Mouse (Mus musculus) forebrain, embryonic 13.5 days (tissue): Measurements from ENCODE around the gene Gm42791. TPM values are rescaled to one million over a fixed set of nuclear protein-coding genes. Genes with fewer than 3 reads are reported as not detected.
A peak's percentile ranks its signal among the peaks of the same experiment; 100 is the strongest.

ENCODE experiments used
- ATAC-seq: fragments of 200-750 bp; cut with Nextera tagmentation; 2 replicates; pipeline ENCODE4 v1.8.0; 2017
- H3K27ac ChIP-seq: fragments of 300-500 bp; sonication (generic); 2 replicates; pipeline ENCODE4 v1.5.1; 2015; ENCODE audit warnings: inconsistent platforms, mild to moderate bottlenecking, moderate library complexity
- H3K27me3 ChIP-seq: fragments of 300-500 bp; sonication (generic); 2 replicates; pipeline ENCODE4 v1.6.1; 2015; ENCODE audit warnings: mild to moderate bottlenecking, inconsistent platforms
- H3K36me3 ChIP-seq: fragments of 300-500 bp; sonication (generic); 2 replicates; pipeline ENCODE4 v1.6.1; 2015; ENCODE audit warnings: mild to moderate bottlenecking, inconsistent platforms; ENCODE audit not compliant: poor library complexity, severe bottlenecking
- H3K4me1 ChIP-seq: fragments of 300-500 bp; sonication (generic); 2 replicates; pipeline ENCODE4 v1.6.1; 2015; ENCODE audit warnings: inconsistent platforms
- H3K4me2 ChIP-seq: fragments of 300-500 bp; sonication (generic); 2 replicates; pipeline ENCODE4 v1.6.1; 2015; ENCODE audit warnings: inconsistent platforms, mild to moderate bottlenecking, moderate library complexity
- H3K4me3 ChIP-seq: fragments of 300-500 bp; sonication (generic); 2 replicates; pipeline ENCODE4 v1.5.1; 2015; ENCODE audit warnings: mild to moderate bottlenecking, inconsistent platforms
- H3K9ac ChIP-seq: fragments of 300-500 bp; sonication (generic); 2 replicates; pipeline ENCODE4 v1.6.1; 2015; ENCODE audit warnings: mild to moderate bottlenecking, inconsistent platforms
- H3K9me3 ChIP-seq: fragments of 300-500 bp; sonication (generic); replicated peaks from 2 replicates; pipeline ENCODE4 v1.6.1; 2016; ENCODE audit warnings: inconsistent platforms
- WGBS: fragments of 180-500 bp; shearing (Covaris S2); methylation state at CpG from one replicate; pipeline ENCODE4 v1.1.7; 2015; 5-methylcytosine and 5-hydroxymethylcytosine counted together
- polyA plus RNA-seq: library from polyadenylated mRNA; unstranded; fragments of >200 nt; fragmentation: Nextera tagmentation; extraction: Ambion mirVana; gene quantifications from 2 replicates; pipeline ENCODE4 v1.2.1, GENCODE M21; 2015

Gene Gm42791
- polyA plus RNA-seq, 1 experiment from 2014 or later = 3.5 TPM

DNA sequence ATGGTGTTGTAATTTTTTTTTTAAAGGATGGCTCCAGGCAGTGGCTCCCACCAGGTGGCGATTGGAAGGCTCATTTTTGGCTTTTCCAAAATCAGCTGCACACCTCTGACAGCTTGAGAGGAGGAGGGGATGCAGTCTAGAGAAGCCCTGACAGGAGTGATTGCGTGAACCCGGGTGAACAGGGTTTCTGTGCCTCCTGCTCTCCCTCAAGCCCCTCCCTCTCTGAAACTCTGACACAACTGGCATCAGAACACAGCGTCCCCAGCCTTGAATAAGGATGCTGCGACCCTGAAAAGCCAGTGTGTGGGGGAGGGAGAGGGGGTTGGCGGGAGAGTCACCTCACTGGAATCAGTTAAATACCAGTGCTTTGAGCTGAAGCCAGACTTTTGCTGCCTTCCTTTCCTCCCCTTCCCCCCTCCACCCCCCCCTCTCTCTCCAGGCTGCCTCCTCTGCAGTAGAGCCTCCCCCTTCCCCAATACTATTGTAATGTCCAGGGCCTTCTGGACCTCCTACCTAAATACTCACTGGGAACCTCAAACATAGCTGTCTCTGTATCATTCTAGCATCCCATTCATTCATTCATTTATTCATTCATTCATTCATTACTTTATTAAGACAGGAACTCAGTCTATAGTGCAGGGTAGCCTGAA lies 21.8 kb downstream of the Gm42791 start:
- Histone ChIP-seq H3K9me3 (no peaks in the 10 kb centered on the region), H3K4me3 (no peak overlapping the region), H3K36me3 (no peaks in the 10 kb centered on the region), H3K27ac (no peak overlapping the region), H3K4me1 (peaks cover 19% of the 10 kb centered on the region), H3K9ac (no peak overlapping the region), H3K27me3 (no peaks in the 10 kb centered on the region), H3K4me2 (no peak overlapping the region)
- peak; percentile 61 for ATAC-seq
- whole genome bisulfite sequencing = 3% methylated on average over 6 of the region's 6 CpGs

DNA sequence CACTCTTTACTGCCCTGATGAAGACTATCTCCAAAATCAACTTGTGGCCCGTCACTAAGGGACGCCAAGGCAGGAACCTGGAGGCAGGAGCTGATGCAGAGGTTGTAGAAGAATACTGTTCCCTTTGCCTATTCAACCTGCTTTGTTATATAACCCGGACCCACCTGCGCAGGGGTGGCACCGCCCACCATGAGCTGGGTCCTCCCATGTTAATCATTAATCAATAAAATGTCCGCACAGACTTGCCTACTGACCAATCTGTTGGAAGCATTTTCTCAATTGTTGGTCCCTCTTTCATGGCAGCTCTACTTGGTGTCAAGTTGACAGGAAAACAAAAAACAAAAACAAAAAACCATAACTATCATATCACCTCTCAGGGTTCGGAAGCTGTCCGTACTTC lies 22.8 kb downstream of the Gm42791 start:
- Histone ChIP-seq H3K4me1 (peaks cover 13% of the 10 kb centered on the region), H3K27ac (no peak overlapping the region), H3K27me3 (no peaks in the 10 kb centered on the region), H3K4me3 (no peak overlapping the region), H3K9ac (no peak overlapping the region), H3K9me3 (no peaks in the 10 kb centered on the region), H3K36me3 (no peaks in the 10 kb centered on the region), H3K4me2 (no peak overlapping the region)
- 88% methylated on average over 8 of the region's 8 CpGs for WGBS
- no peak for ATAC-seq

DNA sequence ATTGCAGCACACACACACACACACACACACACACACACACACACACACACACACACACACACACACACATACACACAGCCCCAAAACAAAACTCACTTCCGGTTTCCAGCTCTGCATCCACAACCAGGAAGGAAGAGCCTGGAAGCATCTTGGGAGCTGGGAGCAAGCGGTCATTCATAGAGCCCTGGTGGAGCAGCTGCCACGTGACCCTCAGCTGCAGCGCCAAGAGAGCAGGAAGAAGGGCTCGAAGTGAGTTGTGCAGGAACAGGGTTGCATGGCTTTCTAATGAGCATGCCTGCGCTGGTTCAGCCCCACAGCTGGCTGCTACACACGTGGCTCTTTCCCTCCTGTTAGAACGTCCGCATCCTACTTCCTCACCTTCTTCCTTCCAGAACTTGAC lies 25.3 kb downstream of the Gm42791 start:
- no peak overlapping the region for H3K9ac ChIP-seq
- H3K9me3 ChIP-seq = no peaks in the 10 kb centered on the region
- no peak for ATAC-seq
- no peaks in the 10 kb centered on the region for H3K27me3 ChIP-seq
- H3K4me1 ChIP-seq = peaks cover 19% of the 10 kb centered on the region
- WGBS = 72% methylated on average over 9 of the region's 9 CpGs
- no peak overlapping the region for H3K4me3 ChIP-seq
- H3K4me2 ChIP-seq = no peak overlapping the region
- no peaks in the 10 kb centered on the region for H3K36me3 ChIP-seq
- H3K27ac ChIP-seq = no peak overlapping the region

DNA sequence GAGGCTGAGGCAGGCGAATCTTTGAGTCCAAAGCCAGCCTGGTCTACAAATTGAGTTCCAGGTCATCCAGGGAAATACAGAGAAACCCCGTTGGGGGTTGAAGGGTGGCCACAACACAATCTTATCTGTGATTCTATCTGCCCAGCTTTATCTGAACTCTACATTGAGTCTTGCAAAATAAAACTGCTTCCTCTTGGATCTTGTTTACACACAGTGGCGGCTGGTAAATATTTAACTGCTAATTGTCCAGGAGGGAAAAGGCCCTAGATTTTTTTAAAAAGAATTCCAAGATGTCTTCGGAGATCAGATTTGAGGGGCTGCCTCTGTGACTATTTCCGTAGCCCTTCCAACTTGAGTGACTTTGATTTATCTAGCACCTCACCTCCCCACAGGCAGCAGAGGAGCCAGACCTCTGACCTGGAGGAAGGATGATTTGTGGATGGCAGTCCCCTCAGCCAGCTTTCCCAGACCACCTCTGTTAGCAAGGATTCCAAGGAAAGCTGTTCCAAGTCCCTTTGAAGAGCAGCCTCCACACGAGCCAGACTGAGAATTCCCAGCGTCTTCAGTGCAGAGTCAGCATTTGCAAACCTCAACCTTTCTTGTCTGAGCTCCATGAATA lies 25.9 kb downstream of the Gm42791 start:
- no peaks in the 10 kb centered on the region for H3K36me3 ChIP-seq
- H3K9ac ChIP-seq = no peak overlapping the region
- no peaks in the 10 kb centered on the region for H3K9me3 ChIP-seq
- no peak overlapping the region for H3K27ac ChIP-seq
- no peak overlapping the region for H3K4me2 ChIP-seq
- H3K4me3 ChIP-seq = no peak overlapping the region
- 78% methylated on average over 7 of the region's 7 CpGs for WGBS
- no peak for ATAC-seq
- H3K4me1 ChIP-seq = peaks cover 19% of the 10 kb centered on the region
- H3K27me3 ChIP-seq = no peaks in the 10 kb centered on the region

DNA sequence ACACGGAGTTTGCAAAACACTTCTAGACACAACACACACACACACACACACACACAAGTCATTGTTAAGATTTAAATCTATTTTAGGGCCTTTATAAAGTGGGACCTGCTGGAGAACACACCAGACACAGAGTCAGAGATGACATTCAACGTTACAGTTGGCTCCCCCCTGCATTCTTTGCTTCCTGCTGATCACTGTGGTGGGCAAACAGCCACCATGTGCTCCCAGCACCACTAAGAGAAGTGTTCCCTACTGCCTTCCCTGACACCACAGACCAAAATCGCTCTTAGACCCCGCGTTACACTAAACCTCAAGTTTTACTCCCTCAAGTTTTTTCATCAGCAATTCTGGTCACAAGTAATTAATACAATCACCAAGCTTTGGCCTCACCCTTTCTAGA lies 26.8 kb downstream of the Gm42791 start:
- WGBS = 72% methylated on average over 5 of the region's 5 CpGs
- Histone ChIP-seq H3K4me1 (peaks cover 11% of the 10 kb centered on the region), H3K27ac (no peak overlapping the region), H3K9ac (no peak overlapping the region), H3K27me3 (no peaks in the 10 kb centered on the region), H3K4me2 (no peak overlapping the region), H3K4me3 (no peak overlapping the region), H3K36me3 (no peaks in the 10 kb centered on the region), H3K9me3 (no peaks in the 10 kb centered on the region)
- no peak for ATAC-seq

DNA sequence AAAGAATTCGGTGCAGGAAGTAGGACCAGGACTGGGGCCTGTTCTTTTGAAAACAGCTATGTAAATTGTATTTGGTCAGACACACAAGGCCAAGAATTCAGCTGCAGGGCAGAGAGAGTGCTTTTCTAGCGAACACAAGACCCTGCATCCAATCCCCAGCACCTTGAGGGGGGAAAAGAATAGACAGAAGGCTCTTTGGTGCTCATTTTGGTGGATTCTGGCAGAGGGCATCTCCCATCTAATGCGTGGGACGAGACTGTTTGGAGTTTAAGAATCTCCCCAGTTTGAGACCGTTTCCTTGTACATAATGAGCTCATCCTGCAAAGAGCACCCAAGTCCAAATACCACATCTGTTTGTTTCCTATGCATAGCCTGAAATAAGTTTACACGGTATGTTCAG lies 28.6 kb downstream of the Gm42791 start:
- Histone ChIP-seq H3K4me2 (no peak overlapping the region), H3K9me3 (no peaks in the 10 kb centered on the region), H3K9ac (no peak overlapping the region)

DNA sequence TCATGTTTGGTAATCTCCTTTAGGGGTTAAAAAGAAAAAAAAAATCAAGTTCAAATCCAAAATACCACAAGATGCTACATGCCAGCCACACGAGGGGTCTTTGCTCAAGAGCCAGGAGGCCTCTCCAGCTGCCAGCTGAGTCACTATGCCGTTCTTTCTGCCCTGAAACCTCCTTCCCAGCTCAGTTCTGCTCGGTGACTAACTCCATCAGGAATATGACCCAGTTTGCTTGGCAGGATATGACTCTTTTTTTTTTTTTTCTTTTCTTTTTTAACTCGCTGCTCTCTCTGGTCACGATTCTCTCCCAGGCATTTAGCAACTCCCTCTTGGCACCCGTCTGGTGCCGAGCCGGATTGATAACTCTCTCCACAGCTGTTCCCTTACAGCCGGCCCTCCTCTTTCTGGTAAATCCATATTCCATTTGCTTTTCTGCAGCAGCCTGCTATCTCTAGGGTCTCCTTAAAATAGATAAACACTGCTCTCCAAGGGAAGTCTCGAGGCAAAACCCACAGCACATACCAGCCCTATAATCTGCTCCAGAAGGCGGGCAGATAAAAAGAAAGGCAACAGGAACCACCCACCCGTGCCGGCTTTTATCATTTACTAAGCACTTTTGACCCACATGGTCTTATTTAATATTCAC lies 29.1 kb downstream of the Gm42791 start:
- H3K27me3 ChIP-seq = no peaks in the 10 kb centered on the region
- no peak overlapping the region for H3K4me2 ChIP-seq
- ATAC-seq = peak; percentile 53; the same call in 1 of the 2 replicates
- no peaks in the 10 kb centered on the region for H3K9me3 ChIP-seq
- no peak overlapping the region for H3K4me3 ChIP-seq
- peaks cover 7% of the 10 kb centered on the region for H3K4me1 ChIP-seq
- H3K9ac ChIP-seq = no peak overlapping the region
- H3K36me3 ChIP-seq = no peaks in the 10 kb centered on the region
- WGBS = 53% methylated on average over 13 of the region's 13 CpGs
- H3K27ac ChIP-seq = peak overlapping the region; percentile 53

More for the DNA sequence above, 28.6 kb downstream of the Gm42791 start:
- no peaks in the 10 kb centered on the region for H3K36me3 ChIP-seq
- no peak overlapping the region for H3K4me3 ChIP-seq
- WGBS = 66% methylated on average over 6 of the region's 6 CpGs
- peak overlapping the region; percentile 53 for H3K27ac ChIP-seq
- H3K27me3 ChIP-seq = no peaks in the 10 kb centered on the region
- ATAC-seq = no peak
- H3K4me1 ChIP-seq = peaks cover 7% of the 10 kb centered on the region

DNA sequence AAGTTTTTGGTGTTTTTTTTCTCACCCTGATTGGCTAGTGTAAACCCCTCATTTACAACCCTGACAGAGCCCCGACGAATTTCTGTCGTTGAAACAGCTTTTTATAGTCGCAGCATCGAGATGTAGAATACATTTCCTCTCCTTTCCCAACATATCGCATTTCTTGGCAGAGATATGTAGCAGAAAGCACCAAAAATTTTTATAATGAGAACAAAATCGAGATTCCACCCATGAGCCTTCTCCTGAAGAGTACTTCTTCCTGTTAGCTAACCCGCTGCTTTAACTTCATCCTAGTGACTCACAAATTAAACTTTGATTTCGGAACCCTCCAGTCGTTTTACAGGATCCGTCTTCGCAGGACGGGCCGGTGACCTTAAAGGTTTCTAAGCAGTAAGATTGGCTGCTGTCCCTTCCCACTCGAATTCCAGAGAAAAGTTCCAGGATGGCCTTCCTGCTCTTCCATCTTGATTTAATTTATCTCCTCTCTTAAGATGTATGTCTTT lies 29.8 kb downstream of the Gm42791 start:
- no peak overlapping the region for H3K9ac ChIP-seq
- 0 out of 2 replicates have a peak, but pooled peaks cover 3% of the 10 kb centered on the region for H3K27me3 ChIP-seq
- no peak for ATAC-seq
- no peak overlapping the region; the same call in 1 of the 2 replicates for H3K27ac ChIP-seq
- peaks cover 7% of the 10 kb centered on the region for H3K4me1 ChIP-seq
- WGBS = 84% methylated on average over 15 of the region's 15 CpGs
- H3K4me3 ChIP-seq = no peak overlapping the region
- H3K4me2 ChIP-seq = no peak overlapping the region
- H3K36me3 ChIP-seq = no peaks in the 10 kb centered on the region
- H3K9me3 ChIP-seq = no peaks in the 10 kb centered on the region

DNA sequence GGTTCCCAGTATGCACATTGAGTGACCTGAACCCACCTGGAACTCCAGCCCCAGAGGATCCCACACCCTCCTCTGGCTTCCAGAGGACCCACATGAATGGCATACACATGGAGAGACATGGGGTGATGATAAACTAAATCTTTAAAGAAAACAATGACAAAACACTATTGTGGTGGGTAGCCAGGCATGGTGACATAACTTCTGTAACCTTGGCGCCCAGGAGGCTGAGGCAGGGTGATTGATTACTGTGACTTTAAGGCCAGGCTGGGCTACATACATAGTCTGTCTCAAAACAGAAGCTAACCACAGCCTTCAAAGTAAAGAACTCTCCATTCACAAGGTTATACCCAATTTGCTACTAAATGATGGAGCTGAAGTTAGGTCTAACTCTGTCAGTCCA lies 30.7 kb downstream of the Gm42791 start:
- no peak overlapping the region for H3K4me2 ChIP-seq
- H3K27me3 ChIP-seq = 0 out of 2 replicates have a peak, but pooled peaks cover 3% of the 10 kb centered on the region
- H3K4me3 ChIP-seq = no peak overlapping the region
- 83% methylated on average over 1 of the region's 1 CpGs for WGBS
- H3K9ac ChIP-seq = no peak overlapping the region
- ATAC-seq = no peak
- H3K27ac ChIP-seq = no peak overlapping the region
- no peaks in the 10 kb centered on the region for H3K36me3 ChIP-seq
- H3K9me3 ChIP-seq = no peaks in the 10 kb centered on the region
- H3K4me1 ChIP-seq = peaks cover 14% of the 10 kb centered on the region

DNA sequence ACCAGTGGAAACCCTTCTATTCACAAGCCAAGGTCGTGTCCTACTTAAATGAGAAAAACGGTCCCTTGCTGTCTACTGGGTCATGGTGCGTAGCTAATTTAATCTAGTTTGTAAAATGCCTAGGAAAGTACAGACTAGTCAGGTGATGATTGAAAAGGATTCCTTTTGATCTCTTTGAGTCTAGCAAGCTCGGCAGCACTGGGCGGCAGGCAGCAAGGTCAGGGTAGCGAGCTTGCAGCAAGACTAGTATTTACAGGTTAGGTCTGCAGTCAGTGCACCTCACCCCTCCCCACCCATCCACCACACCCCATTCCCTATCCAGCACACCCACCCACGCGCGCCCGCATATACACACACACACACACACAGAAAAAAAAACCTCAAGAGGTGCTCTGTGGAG lies 34.7 kb downstream of the Gm42791 start:
- no peak overlapping the region for H3K27ac ChIP-seq
- ATAC-seq = no peak
- no peak overlapping the region for H3K4me3 ChIP-seq
- peak overlapping the region; percentile 55; the same call in 1 of the 2 replicates for H3K9ac ChIP-seq
- H3K36me3 ChIP-seq = no peaks in the 10 kb centered on the region
- H3K4me1 ChIP-seq = peaks cover 12% of the 10 kb centered on the region
- H3K9me3 ChIP-seq = no peaks in the 10 kb centered on the region
- 70% methylated on average over 10 of the region's 10 CpGs for WGBS
- H3K27me3 ChIP-seq = 0 out of 2 replicates have a peak, but pooled peaks cover 3% of the 10 kb centered on the region
- 0 out of 2 replicates have a peak overlapping the region, but pooled peaks have one; percentile 79 for H3K4me2 ChIP-seq

DNA sequence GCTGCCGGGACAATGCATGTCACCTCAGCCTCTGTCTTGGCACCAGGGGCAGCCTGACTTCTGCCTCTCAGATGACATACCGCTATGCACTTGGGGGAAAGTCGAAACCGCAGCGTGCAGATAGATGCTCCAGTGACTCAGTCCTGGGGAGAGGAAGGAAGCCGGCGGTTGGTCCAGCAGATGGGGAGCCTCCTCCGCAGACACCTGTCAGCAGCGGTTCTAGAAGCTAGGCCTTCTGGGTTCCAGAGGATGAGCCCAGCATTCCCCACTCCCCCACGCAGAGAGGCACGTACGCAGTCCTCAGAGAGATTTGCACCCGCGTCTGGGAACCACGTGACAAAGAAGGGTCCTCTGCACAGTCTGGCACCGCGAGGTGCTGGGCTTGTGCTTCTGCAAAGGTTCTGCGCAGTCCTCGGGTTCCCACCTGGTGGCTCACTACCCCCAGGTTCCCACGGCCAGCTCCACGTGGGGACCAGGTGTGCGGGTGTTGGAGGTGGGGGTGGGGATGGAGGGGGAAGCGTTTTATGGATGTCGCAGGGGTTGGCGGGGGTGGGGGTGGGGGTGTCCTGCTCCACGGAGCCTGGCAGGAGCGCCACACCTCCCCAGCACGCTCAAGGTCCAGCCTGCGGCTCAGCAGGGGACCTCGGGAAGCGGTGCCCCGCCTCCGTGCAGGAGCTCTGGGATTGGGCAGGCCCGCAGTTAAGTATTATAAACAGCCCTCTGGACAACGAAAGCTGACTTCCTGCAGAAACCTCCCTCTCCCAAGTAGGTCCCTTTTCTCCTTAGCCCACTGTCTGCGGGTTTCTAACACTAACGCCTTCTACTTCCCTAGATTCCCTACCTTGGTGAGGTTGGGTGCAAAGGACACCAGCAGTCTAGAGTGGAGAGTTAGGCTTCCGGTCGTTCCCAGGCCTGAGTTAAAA lies 35.6 kb downstream of the Gm42791 start:
- Histone ChIP-seq H3K9me3 (no peaks in the 10 kb centered on the region), H3K4me2 (peak overlapping the region; percentile 79), H3K36me3 (no peaks in the 10 kb centered on the region), H3K4me1 (peaks cover 12% of the 10 kb centered on the region), H3K4me3 (peak overlapping the region; percentile 41), H3K27me3 (0 out of 2 replicates have a peak, but pooled peaks cover 3% of the 10 kb centered on the region), H3K27ac (no peak overlapping the region), H3K9ac (peak overlapping the region; percentile 55)
- ATAC-seq = peak; percentile 64
- 2% methylated on average over 38 of the region's 39 CpGs for WGBS
